Mouse (Mus musculus) right cerebral cortex, postnatal 14 days (tissue): Measurements from ENCODE around the gene Naglu.

Source experiments
- DNase-seq: peaks from one replicate; pipeline ENCODE4 v3.0.0; 2022

Naglu gene

GRCm38 (mm10) chr11:101058726-101059125, 11.1 kb upstream of the Naglu start:
- DNase-seq, result no peak

- no peak for DNase-seq
Measured at GRCm38 (mm10) chr11:101059473-101059872, 10.3 kb upstream of the Naglu start.

GRCm38 (mm10) chr11:101060126-101060525, 9.7 kb upstream of the Naglu start:
- peak; percentile 62 for DNase-seq

GRCm38 (mm10) chr11:101061049-101061448, 8.8 kb upstream of the Naglu start:
- DNase-seq, result no peak

GRCm38 (mm10) chr11:101062165-101062884, 7.5 kb upstream of the Naglu start:
- DNase-seq, result no peak

GRCm38 (mm10) chr11:101062971-101063675, 6.7 kb upstream of the Naglu start:
- DNase-seq, result no peak

- DNase-seq, result peak; percentile 49
Measured at GRCm38 (mm10) chr11:101063676-101064327, 6.0 kb upstream of the Naglu start.

- DNase-seq, result no peak
Measured at GRCm38 (mm10) chr11:101064462-101064861, 5.3 kb upstream of the Naglu start.

- no peak for DNase-seq
Measured at GRCm38 (mm10) chr11:101065002-101065401, 4.8 kb upstream of the Naglu start.

- peak; percentile 83 for DNase-seq
Measured at GRCm38 (mm10) chr11:101066549-101067412, 3.0 kb upstream of the Naglu start.

GRCm38 (mm10) chr11:101070189-101070527, 346 bp downstream of the Naglu start:
- DNase-seq, result no peak

GRCm38 (mm10) chr11:101070987-101071386, 1.2 kb downstream of the Naglu start:
- no peak for DNase-seq

GRCm38 (mm10) chr11:101071810-101072428, 2.1 kb downstream of the Naglu start:
- no peak for DNase-seq

GRCm38 (mm10) chr11:101078121-101078520, 8.3 kb downstream of the Naglu start, which contains the start of gene Hsd17b1:
Gene Hsd17b1, plus strand, starts transcription at chr11:101078411.
- no peak for DNase-seq

GRCm38 (mm10) chr11:101079746-101080145, 9.9 kb downstream of the Naglu start:
- DNase-seq, result no peak

GRCm38 (mm10) chr11:101080421-101080820, 10.6 kb downstream of the Naglu start:
- no peak for DNase-seq

- DNase-seq, result no peak
Measured at GRCm38 (mm10) chr11:101081659-101082058, 11.8 kb downstream of the Naglu start.

GRCm38 (mm10) chr11:101082208-101083082, 12.6 kb downstream of the Naglu start, which contains the start of gene Coasy:
Gene Coasy, plus strand, starts transcription at chr11:101082565.
- peak; percentile 80 for DNase-seq

- no peak for DNase-seq
Measured at GRCm38 (mm10) chr11:101083083-101083697, 13.4 kb downstream of the Naglu start.

GRCm38 (mm10) chr11:101084246-101084645, 14.4 kb downstream of the Naglu start:
- DNase-seq, result no peak

- no peak for DNase-seq
Measured at GRCm38 (mm10) chr11:101084811-101085210, 15.0 kb downstream of the Naglu start.
